Mouse (Mus musculus): ENCODE results near the gene Bzw2.

Gene Bzw2

GRCm38 (mm10) chr12:36135409-36135808 is 22.5 kb downstream of the Bzw2 start:
- DNase-seq (ENCODE audit: low read depth, low spot score): no peak

- no peak for DNase-seq (ENCODE audit: low read depth, low spot score)
These were observed 23.8 kb downstream of the Bzw2 start for GRCm38 (mm10) chr12:36134111-36134510.

- no peak for DNase-seq (ENCODE audit: low read depth, low spot score)
These were observed 24.3 kb downstream of the Bzw2 start for GRCm38 (mm10) chr12:36133547-36133946.

- DNase-seq (ENCODE audit: low read depth, low spot score): no peak
These were observed 25.2 kb downstream of the Bzw2 start for GRCm38 (mm10) chr12:36132668-36133067.

GRCm38 (mm10) chr12:36132254-36132653 is 25.6 kb downstream of the Bzw2 start:
- DNase-seq (ENCODE audit: low read depth, low spot score): no peak

GRCm38 (mm10) chr12:36129826-36130225 is 28.1 kb downstream of the Bzw2 start:
- no peak for DNase-seq (ENCODE audit: low read depth, low spot score)

- DNase-seq (ENCODE audit: low read depth, low spot score): no peak
These were observed 31.8 kb downstream of the Bzw2 start for GRCm38 (mm10) chr12:36126049-36126448.

GRCm38 (mm10) chr12:36119244-36119643 is 38.6 kb downstream of the Bzw2 start:
- no peak for DNase-seq (ENCODE audit: low read depth, low spot score)

- no peak for DNase-seq (ENCODE audit: low read depth, low spot score)
These were observed 40.7 kb downstream of the Bzw2 start for GRCm38 (mm10) chr12:36117161-36117560.

GRCm38 (mm10) chr12:36112081-36112480 is 45.8 kb downstream of the Bzw2 start:
- no peak for DNase-seq (ENCODE audit: low read depth, low spot score)

GRCm38 (mm10) chr12:36111110-36111509 is 46.8 kb downstream of the Bzw2 start:
- no peak for DNase-seq (ENCODE audit: low read depth, low spot score)

GRCm38 (mm10) chr12:36110457-36110856 is 47.4 kb downstream of the Bzw2 start:
- DNase-seq (ENCODE audit: low read depth, low spot score): no peak

- DNase-seq (ENCODE audit: low read depth, low spot score): no peak
These were observed 49.4 kb downstream of the Bzw2 start for GRCm38 (mm10) chr12:36108442-36108841.

GRCm38 (mm10) chr12:36103592-36103910 is 54.3 kb downstream of the Bzw2 start:
- no peak for DNase-seq (ENCODE audit: low read depth, low spot score)

GRCm38 (mm10) chr12:36102733-36103591 is 54.9 kb downstream of the Bzw2 start:
- peak; percentile 61 for DNase-seq (ENCODE audit: low read depth, low spot score)

GRCm38 (mm10) chr12:36095371-36095880 is 62.5 kb downstream of the Bzw2 start:
- no peak for DNase-seq (ENCODE audit: low read depth, low spot score)

GRCm38 (mm10) chr12:36093081-36093670 is 64.7 kb downstream of the Bzw2 start:
- no peak for DNase-seq (ENCODE audit: low read depth, low spot score)

- no peak for DNase-seq (ENCODE audit: low read depth, low spot score)
These were observed 65.9 kb downstream of the Bzw2 start for GRCm38 (mm10) chr12:36091964-36092363.

- DNase-seq (ENCODE audit: low read depth, low spot score): no peak
These were observed 68.7 kb downstream of the Bzw2 start for GRCm38 (mm10) chr12:36089221-36089620.

GRCm38 (mm10) chr12:36088804-36089203 is 69.1 kb downstream of the Bzw2 start:
- no peak for DNase-seq (ENCODE audit: low read depth, low spot score)

GRCm38 (mm10) chr12:36085380-36085779 is 72.5 kb downstream of the Bzw2 start:
- DNase-seq (ENCODE audit: low read depth, low spot score): no peak

GRCm38 (mm10) chr12:36078101-36078899 is 79.6 kb downstream of the Bzw2 start:
- no peak for DNase-seq (ENCODE audit: low read depth, low spot score)
